Mouse (Mus musculus) brain, embryonic 14.5 days (tissue): ENCODE results near the gene Ifnar2. TPM values are rescaled to one million over a fixed set of nuclear protein-coding genes. Genes with fewer than 3 reads are reported as not detected.

ENCODE experiments used
- DNase-seq: peaks from one replicate; pipeline ENCODE4 v3.0.0-alpha.2; 2011; ENCODE audit warnings: low read depth
- CTCF ChIP-seq: fragments of 200-500 bp; IDR thresholded peaks from 2 replicates; pipeline ENCODE4 v1.5.1; 2012; ENCODE audit warnings: inconsistent platforms, mild to moderate bottlenecking, moderate library complexity, borderline replicate concordance; ENCODE audit not compliant: insufficient read depth, insufficient read length; ENCODE audit errors: extremely low read depth
- POLR2A ChIP-seq: fragments of 200-500 bp; IDR thresholded peaks from 2 replicates; pipeline ENCODE4 v1.6.1; 2012; ENCODE audit warnings: mild to moderate bottlenecking, inconsistent platforms, borderline replicate concordance; ENCODE audit not compliant: poor library complexity, insufficient read depth, insufficient read length, severe bottlenecking; ENCODE audit errors: extremely low read depth
- polyA plus RNA-seq: library from polyadenylated mRNA; depleted of rRNA; stranded (reverse); fragments of >200 nt; gene quantifications from 2 replicates; pipeline ENCODE4 v1.2.3, GENCODE M21; 2012; rRNA removed

The Ifnar2 gene
- polyA plus RNA-seq, 1 experiment, result 24.1 TPM

DNA sequence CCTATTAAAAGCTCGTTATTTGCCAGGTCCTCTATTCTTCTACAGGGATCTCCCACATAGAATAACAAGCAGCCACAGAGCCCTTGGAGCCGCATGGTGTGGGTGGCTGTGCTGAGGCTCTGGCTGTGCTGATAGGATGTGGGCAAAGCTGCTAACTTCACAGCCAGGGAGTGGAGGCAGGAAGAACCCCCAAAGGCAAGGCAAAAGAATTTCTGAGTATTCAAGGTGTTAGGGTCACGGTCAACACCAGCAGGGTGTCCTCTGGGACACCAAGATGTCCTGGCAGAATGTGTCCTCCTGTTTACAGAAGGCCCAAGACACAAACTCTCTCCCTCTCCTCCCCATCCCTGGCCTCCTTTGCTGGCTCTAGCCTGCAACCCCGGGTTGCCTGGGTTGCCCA, 69.9 kb downstream of the Ifnar2 start:
- DNase-seq, result no peak
- TF ChIP-seq CTCF, result no peak
- TF ChIP-seq POLR2A, result no peak

DNA sequence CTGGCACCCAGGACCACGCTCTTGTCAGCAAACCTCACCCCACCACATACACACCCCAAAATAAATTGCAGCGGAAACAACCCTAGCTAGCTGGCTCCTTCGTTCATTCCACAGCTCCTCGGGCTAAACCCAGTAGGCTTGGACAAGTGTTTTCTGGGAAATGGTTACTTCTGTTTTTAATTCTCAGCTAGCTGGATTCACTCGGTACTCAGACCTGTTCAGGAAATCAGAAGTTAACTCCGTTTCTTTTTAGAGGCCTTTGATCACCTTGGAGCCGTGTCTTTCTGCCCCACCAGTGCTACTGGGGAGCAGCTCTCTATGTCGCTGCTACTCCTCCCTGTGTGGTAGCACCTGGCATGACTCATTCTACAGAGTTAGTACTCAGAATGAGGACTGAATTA, 70.6 kb downstream of the Ifnar2 start:
- DNase-seq, result no peak
- TF ChIP-seq CTCF, result no peak
- TF ChIP-seq POLR2A, result no peak

DNA sequence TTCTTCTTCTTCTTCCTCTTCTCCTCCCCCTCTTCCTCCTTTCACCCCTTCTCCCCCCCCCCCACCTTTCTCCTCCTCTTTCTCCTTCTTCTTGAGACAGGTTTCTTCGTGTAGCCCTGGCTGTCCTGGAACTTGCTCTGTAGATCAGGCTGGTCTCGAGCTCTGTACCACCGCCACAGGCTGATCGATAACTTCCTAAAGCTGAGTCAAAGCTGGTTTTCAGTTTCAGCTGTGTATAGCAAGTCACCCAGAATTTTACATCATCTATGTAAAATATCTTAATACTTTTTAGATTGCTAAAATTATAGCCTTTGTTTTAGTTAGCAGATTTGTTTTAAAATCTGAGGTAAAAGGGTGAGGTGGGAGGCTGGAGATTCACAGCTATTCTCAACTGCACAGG, 72.3 kb downstream of the Ifnar2 start:
- DNase-seq, result no peak
- TF ChIP-seq CTCF (no peak), POLR2A (no peak)

DNA sequence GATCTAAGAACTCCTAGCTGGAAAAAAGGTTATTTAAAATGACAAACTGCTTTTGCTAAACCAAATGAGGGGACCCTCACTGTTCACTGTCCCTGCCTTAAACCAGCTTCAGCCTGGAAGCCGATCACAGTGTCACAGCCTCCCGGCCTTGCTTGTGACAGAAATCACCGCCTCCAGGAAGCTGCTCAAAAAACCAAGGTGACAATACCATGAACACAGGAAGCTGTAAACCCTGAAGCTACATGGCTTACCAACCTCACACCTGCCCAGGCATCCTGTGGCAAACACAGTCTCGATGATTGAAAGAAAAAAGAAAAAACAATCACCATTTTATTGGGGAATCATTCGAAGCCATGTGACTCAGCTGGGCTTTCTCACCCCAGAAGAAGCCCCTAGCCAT, 73.0 kb downstream of the Ifnar2 start:
- TF ChIP-seq POLR2A, result no peak
- DNase-seq, result no peak

DNA sequence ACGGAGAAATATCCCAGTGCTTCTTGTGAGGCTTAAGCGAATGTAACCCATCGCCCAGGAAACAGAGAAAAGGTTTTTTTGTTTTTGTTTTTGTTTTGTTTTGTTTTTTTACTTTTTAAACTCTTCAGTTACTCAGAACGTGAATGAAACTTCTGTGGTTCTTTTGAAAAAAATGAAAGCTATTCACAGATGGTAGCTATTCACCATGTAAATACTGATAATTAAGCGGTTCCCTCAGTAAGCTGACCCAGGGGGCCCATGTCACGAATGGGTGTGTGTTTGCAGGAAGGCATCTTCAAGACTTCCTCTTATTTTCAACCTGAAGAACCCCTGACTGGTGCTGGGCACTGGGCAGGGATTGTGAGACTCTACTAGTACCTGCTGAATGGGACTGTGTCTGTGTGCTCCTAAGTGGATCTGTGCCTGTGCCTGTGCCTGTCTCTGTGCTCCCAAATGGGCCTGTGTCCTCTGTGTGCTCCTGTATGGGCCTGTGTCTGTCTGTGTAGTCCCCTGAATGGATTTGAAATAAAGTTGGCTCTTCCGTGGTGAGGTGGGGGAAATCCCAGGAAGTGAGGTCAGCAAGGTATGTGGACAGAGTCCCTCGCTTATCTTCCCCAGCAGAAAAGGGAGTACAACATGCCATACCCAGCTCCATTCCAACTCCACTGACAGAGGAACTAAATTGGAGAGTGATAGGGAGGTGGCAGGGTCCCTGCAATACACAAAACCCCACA, 74.4 kb downstream of the Ifnar2 start:
- no peak for DNase-seq
- TF ChIP-seq POLR2A, result no peak

DNA sequence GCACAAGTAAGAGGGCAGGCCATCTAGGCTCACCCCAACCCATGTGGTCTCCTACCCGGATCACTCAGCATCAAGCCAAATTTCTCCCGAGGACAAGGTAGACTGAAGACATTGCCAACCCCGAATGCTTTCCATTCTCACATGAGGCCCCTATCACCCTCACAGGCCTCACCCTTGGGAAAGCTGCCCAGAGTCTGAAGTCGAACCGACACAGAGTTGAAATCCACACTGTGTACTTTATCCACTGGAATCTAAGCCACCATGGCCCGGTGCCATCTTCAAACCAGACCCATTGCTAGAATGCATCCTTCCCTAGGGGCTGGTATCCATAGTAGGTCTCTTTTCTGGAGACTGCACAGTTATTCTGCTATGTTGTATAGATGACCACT, 74.9 kb downstream of the Ifnar2 start:
- DNase-seq, result no peak
- TF ChIP-seq CTCF (no peak), POLR2A (no peak)

DNA sequence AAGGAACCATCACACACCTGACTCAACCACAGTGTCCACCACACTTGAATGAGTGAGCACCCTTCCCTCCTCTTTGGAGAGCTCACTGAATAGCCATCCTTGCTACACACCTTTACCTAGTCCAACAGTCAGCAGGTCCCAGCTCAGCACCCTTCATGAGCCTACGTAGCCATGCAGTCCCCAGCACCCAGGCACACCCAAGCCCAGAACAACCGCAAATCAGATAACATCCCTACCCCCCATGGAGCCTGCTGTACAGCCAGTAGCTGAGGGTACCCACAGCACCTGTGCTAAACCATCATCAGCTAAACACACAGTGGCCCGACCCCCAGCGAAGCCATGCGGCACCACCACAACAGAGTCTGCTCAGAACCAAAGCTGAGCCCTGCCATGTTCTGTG, 75.5 kb downstream of the Ifnar2 start:
- TF ChIP-seq CTCF (no peak), POLR2A (no peak)
- no peak for DNase-seq

DNA sequence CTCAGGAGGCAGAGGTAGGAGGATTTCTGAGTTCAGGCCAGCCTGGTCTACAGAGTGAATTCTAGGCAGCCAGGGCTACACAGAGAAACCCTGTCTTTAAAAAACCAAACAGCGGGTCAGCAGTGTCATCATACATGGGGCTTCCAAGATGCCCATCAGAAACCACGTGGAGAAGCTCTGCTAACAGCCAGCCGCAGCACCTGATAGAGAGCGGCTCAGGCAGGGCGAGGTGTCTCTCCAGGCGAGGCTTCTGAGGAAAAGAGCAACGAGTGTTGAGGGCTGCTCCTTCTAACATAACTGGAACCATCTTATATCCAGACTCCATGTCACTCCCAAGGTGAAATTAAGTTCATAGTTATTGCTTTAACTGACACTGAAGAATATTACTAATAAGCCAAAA, 76.3 kb downstream of the Ifnar2 start:
- no peak for DNase-seq
- no peak for TF ChIP-seq POLR2A
- TF ChIP-seq CTCF, result no peak

DNA sequence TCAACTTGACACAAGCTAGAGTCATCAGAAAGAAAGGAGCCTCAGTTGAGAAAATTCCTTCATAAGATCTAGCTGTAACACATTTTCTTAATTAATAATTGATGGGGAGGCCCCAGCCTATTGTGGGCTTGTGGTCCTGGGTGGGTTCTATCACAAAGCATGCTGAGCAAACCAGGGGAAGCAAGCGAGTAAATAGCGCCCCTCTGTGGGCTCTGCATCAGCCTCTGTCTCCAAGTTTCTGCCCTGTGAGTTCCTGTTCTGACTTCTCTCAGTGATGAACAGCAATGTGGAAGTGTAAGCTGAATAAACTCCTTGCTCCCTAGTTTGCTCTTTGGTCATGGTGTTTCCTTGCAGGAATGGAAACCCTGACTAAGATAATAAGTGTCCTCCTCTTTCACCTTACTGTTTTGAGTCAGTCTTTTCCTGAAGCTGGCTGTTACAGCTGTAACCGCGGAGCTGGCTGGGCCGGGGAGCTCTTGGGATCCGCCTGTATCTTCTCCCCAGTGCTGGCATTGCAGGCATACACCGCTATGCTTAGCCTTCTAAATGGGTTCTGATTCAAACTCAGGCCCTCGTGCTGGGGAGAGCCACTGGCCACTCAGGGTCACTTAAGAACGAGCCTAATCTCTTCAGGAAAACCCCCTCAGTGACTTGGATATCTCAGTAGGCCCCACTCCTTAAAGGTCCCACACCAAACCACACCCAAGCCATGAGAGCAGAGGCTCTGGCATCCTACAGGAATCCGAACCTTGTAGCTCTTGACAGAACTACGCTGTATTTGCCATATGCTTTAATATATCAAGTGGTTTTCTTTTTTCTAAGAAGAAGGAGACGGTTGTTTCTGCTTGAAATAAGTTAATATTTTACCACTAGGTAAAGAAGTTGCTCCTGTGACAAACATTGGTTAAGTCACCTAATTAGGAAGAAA, 77.8 kb downstream of the Ifnar2 start:
- TF ChIP-seq POLR2A (no peak), CTCF (no peak)
- DNase-seq, result no peak

DNA sequence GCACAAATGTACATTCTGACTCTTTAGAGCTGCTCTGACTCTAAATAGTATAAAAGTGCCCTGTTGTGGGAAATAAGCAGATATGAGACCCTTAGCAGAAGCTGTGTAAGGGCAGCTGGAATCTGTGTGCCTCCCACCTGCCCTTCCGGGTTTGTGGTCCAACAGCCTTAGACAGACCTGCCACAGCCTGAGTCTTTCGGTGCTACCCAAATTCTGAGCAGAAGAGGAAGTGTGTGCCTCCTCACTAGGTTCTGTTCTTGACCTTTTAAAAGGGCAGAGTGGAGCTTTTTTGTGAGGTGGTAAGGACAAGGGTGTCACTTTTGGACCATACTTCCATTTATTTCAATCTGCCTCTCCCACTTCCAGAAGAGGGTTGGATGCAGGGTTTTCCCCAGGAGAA, 79.4 kb downstream of the Ifnar2 start:
- no peak for DNase-seq
- TF ChIP-seq POLR2A (no peak), CTCF (no peak)

DNA sequence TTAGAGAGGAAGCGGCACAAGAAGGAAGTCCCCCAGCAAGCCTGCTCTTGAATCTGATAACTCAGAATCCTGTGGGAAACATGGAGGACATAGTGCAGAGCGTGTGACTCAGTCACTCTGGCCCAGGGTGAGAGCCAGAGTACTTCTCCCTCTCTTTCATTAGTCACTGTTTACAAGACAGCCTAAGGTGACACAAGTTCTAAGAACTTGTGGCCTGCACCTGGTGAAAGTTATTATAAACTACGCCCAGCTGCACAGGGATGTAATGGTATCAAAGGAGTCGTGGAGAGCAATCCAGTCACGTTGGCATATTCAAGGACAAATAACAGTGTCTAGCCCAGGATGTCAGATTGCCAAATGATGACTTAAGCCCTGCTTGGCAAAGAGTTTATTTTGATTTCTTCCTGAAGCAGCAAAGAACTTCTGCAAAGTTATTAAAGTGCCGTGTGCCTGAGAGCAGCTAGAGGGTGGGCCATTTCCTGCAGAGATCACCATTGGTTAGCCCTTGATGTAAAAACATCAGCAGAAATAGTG, 79.8 kb downstream of the Ifnar2 start:
- no peak for DNase-seq
- TF ChIP-seq CTCF, result no peak
- TF ChIP-seq POLR2A, result no peak

Other genes starting within 250 kb of the Ifnar2 start
- gene Olig2, start 147.3 kb upstream of the Ifnar2 start, polyA plus RNA-seq, result 25.1 and 26.7 TPM in 2 replicates
- 47.7 and 61.3 TPM in 2 replicates for gene Olig1, start 103.0 kb upstream of the Ifnar2 start, polyA plus RNA-seq
- 0.11 TPM in 1 of 2 replicates, not detected in the other for gene Gm21970, start 18.9 kb downstream of the Ifnar2 start, polyA plus RNA-seq
- 6.1 and 7.0 TPM in 2 replicates for gene Il10rb, start 33.4 kb downstream of the Ifnar2 start, polyA plus RNA-seq
- 43.7 and 54.3 TPM in 2 replicates for gene Ifnar1, start 112.5 kb downstream of the Ifnar2 start, polyA plus RNA-seq
- 34.8 and 43.1 TPM in 2 replicates for gene Ifngr2, start 174.3 kb downstream of the Ifnar2 start, polyA plus RNA-seq
- 52.3 and 55.4 TPM in 2 replicates for gene Tmem50b, start 225.0 kb downstream of the Ifnar2 start, polyA plus RNA-seq
- gene Dnajc28, start 246.2 kb downstream of the Ifnar2 start, polyA plus RNA-seq, result 3.6 and 3.9 TPM in 2 replicates